ENCODE assay signal across 8 mouse cellular contexts in genomic region chr5:64364432-64365125, GRCm38 (mm10).
DNase-seq lines count a peak whose midpoint lies in the region; ATAC-seq and TF ChIP-seq lines count a peak whose summit lies in the region.

No protein-coding gene starts in this region.

- H3K79me2 ChIP-seq in myocyte (ENCODE audit: control insufficient read depth, insufficient read depth) = no peaks in the 10 kb centered on the region

- no peaks in the 10 kb centered on the region for H3K9me3 ChIP-seq in limb, embryonic 12.5 days
- H3K9me3 ChIP-seq in limb, embryonic 10.5 days (replicated peaks) = no peaks in the 10 kb centered on the region
- H3K9me3 ChIP-seq in embryonic facial prominence, embryonic 15.5 days (replicated peaks) = no peaks in the 10 kb centered on the region
- H3K9me3 ChIP-seq in limb, embryonic 15.5 days = no peaks in the 10 kb centered on the region

- peak overlapping the region; percentile 30 for H3K4me2 ChIP-seq in limb, embryonic 12.5 days
- H3K4me2 ChIP-seq in embryonic facial prominence, embryonic 15.5 days (replicated peaks) = no peak overlapping the region
- H3K4me2 ChIP-seq in limb, embryonic 15.5 days = peak overlapping the region; percentile 20; the same call in 1 of the 2 replicates
- peak overlapping the region; percentile 47 for H3K4me2 ChIP-seq in myocyte (ENCODE audit: low read depth)

- H3K27ac ChIP-seq in limb, embryonic 12.5 days = peak overlapping the region; percentile 50; the same call in 1 of the 2 replicates
- H3K27ac ChIP-seq in limb, embryonic 10.5 days = no peak overlapping the region
- peak overlapping the region; percentile 87 for H3K27ac ChIP-seq in embryonic facial prominence, embryonic 15.5 days (replicated peaks)
- peak overlapping the region; percentile 84 for H3K27ac ChIP-seq in limb, embryonic 15.5 days

- TF ChIP-seq POLR2A in myocyte (IDR thresholded peaks at IDR 0.05; ENCODE audit: insufficient read length, low read depth) = no peak

- no peak overlapping the region for H3K9ac ChIP-seq in limb, embryonic 12.5 days (replicated peaks)
- H3K9ac ChIP-seq in embryonic facial prominence, embryonic 15.5 days = no peak overlapping the region
- no peak overlapping the region for H3K9ac ChIP-seq in limb, embryonic 15.5 days

- H3K4me3 ChIP-seq in limb, embryonic 12.5 days (replicated peaks) = no peak overlapping the region
- H3K4me3 ChIP-seq in limb, embryonic 10.5 days = no peak overlapping the region
- no peak overlapping the region for H3K4me3 ChIP-seq in embryonic facial prominence, embryonic 15.5 days (replicated peaks)
- no peak overlapping the region for H3K4me3 ChIP-seq in limb, embryonic 15.5 days
- no peak overlapping the region for H3K4me3 ChIP-seq in myocyte

- H3K36me3 ChIP-seq in limb, embryonic 12.5 days = no peaks in the 10 kb centered on the region
- no peaks in the 10 kb centered on the region for H3K36me3 ChIP-seq in limb, embryonic 10.5 days
- no peaks in the 10 kb centered on the region for H3K36me3 ChIP-seq in embryonic facial prominence, embryonic 15.5 days
- H3K36me3 ChIP-seq in limb, embryonic 15.5 days = no peaks in the 10 kb centered on the region
- no peaks in the 10 kb centered on the region for H3K36me3 ChIP-seq in myocyte (ENCODE audit: control insufficient read depth, insufficient read depth)

- ATAC-seq in limb, embryonic 12.5 days (ENCODE audit: insufficient number of reproducible peaks, insufficient read depth, low FRiP score, low TSS enrichment, low read depth) = peak; percentile 52; the same call in 1 of the 2 replicates
- peak; percentile 79 for ATAC-seq in embryonic facial prominence, embryonic 15.5 days (ENCODE audit: insufficient number of reproducible peaks, low FRiP score, low TSS enrichment, low read depth)
- peak; percentile 82 for ATAC-seq in limb, embryonic 15.5 days (ENCODE audit: insufficient number of reproducible peaks, low FRiP score, low TSS enrichment, low read depth)

- WGBS in limb, embryonic 12.5 days = 37% methylated on average over 7 of the region's 7 CpGs
- WGBS in limb, embryonic 10.5 days = 66% methylated on average over 7 of the region's 7 CpGs
- WGBS in embryonic facial prominence, embryonic 15.5 days = 24% methylated on average over 7 of the region's 7 CpGs
- 17% methylated on average over 7 of the region's 7 CpGs for WGBS in limb, embryonic 15.5 days

- H3K4me1 ChIP-seq in limb, embryonic 12.5 days (replicated peaks) = peaks cover 29% of the 10 kb centered on the region
- H3K4me1 ChIP-seq in limb, embryonic 10.5 days = peaks cover 24% of the 10 kb centered on the region
- peaks cover 56% of the 10 kb centered on the region for H3K4me1 ChIP-seq in embryonic facial prominence, embryonic 15.5 days
- peaks cover 51% of the 10 kb centered on the region for H3K4me1 ChIP-seq in limb, embryonic 15.5 days

- H3K27me3 ChIP-seq in limb, embryonic 12.5 days = no peaks in the 10 kb centered on the region
- no peaks in the 10 kb centered on the region for H3K27me3 ChIP-seq in limb, embryonic 10.5 days (ENCODE audit: low read depth, poor library complexity, severe bottlenecking)
- no peaks in the 10 kb centered on the region for H3K27me3 ChIP-seq in embryonic facial prominence, embryonic 15.5 days
- H3K27me3 ChIP-seq in limb, embryonic 15.5 days = no peaks in the 10 kb centered on the region
- no peaks in the 10 kb centered on the region for H3K27me3 ChIP-seq in myocyte (ENCODE audit: control insufficient read depth, insufficient read depth, insufficient read length)

- DNase-seq in limb, embryonic 10.5 days (ENCODE audit: low spot score) = no peak
- DNase-seq in heart, postnatal 14 days = peak; percentile 62 to 69
- no peak for DNase-seq in left cerebral cortex, adult 11 months (ENCODE audit: low spot score)
- DNase-seq in right cerebral cortex, postnatal 10 days (ENCODE audit: low spot score in 2 of 2) = no peak

- intact Hi-C loops in heart, postnatal 14 days (cut with DNase I) = loop anchor here (5.0 kb wide), 1 partner anchor 32 kb away; no protein-coding TSS in a partner anchor

- no peak overlapping the region for H3ac ChIP-seq in myocyte (ENCODE audit: control insufficient read depth, insufficient read length)

TF ChIP-seq in myocyte, 11 proteins besides CTCF, POLR2A, EP300 and RAD21:
- TF ChIP-seq TCF3 (IDR thresholded peaks at IDR 0.05; ENCODE audit: insufficient read length, low read depth) = no peak
- peak; percentile 63 for TF ChIP-seq TCF12 (IDR thresholded peaks at IDR 0.05; ENCODE audit: insufficient read depth, poor library complexity, severe bottlenecking)
- no peak for TF ChIP-seq MYOD1 (IDR thresholded peaks at IDR 0.05; ENCODE audit: control insufficient read depth in 1 of 3, insufficient read length in 2 of 3, low read depth in 2 of 3)
- TF ChIP-seq MAX (IDR thresholded peaks at IDR 0.05; ENCODE audit: low read depth) = no peak
- peak in 2 of 3 experiments; percentile 34 to 75 for TF ChIP-seq MYOG (IDR thresholded peaks at IDR 0.05; ENCODE audit: control insufficient read depth in 1 of 3, insufficient read depth in 1 of 3, insufficient read length in 2 of 3, low read depth in 2 of 3)
- TF ChIP-seq E2F4 (IDR thresholded peaks at IDR 0.05; ENCODE audit: insufficient read depth) = no peak
- TF ChIP-seq POLR2AphosphoS2 (IDR thresholded peaks at IDR 0.05; ENCODE audit: insufficient read length, low read depth) = no peak
- no peak for TF ChIP-seq SRF (IDR thresholded peaks at IDR 0.05; ENCODE audit: control insufficient read depth, insufficient read length, low read depth)
- TF ChIP-seq CEBPB (IDR thresholded peaks at IDR 0.05; ENCODE audit: insufficient read depth, poor library complexity, severe bottlenecking) = no peak
- no peak for TF ChIP-seq USF1 (IDR thresholded peaks at IDR 0.05; ENCODE audit: low read depth)
- no peak for TF ChIP-seq REST (IDR thresholded peaks at IDR 0.05; ENCODE audit: insufficient read depth, insufficient read length)

Comparison
In these comparisons a context has a peak if more than half of its experiments do, and no peak if none do; other contexts are left out.
1. DNase-seq: peak in heart, postnatal 14 days (2 of 2); none in limb, embryonic 10.5 days (single experiment), left cerebral cortex, adult 11 months (single experiment) and right cerebral cortex, postnatal 10 days (0 of 2).
2. Peak in every context shown above with its lines, with median percentiles within 50 percentile points of each other: ATAC-seq.